21 mouse cellular contexts compared by ENCODE assay signal in the genomic region with DNA sequence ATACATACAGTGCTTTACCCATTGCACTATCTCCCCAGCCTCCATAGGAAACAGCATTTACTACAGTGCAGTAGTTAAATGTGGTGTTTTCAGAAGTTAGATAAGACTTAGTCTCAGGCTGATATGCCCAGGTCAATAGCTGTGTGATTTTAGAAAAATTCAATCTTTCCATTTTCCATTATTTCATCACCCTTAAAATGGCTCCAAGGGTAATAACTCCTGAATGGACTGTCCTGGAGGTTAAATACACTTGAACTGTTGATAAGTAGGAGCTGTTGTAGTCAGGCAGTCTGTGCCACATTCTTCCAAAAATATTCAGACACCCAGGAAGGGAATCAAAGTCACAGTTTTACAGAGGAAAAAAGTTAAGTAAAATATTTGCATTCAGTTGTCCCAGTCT. TPM values are rescaled to one million over a fixed set of nuclear protein-coding genes. Genes with fewer than 3 reads are reported as not detected.
DNase-seq lines count a peak whose midpoint lies in the region; ATAC-seq and TF ChIP-seq lines count a peak whose summit lies in the region.
"Had no signal": no experiment of that assay in that cellular context is flagged by ENCODE, and none has a peak within 500 bp of the region (broad histone marks: within the 10 kb centered on the region; RNA-seq: fewer than 3 reads in every experiment).

No protein-coding gene starts in this region.

- H3K9ac ChIP-seq in liver, adult 2 months (ENCODE audit: low read depth, low read length), result no peak overlapping the region
- H3K9ac ChIP-seq in liver, embryonic 12.5 days, result no peak overlapping the region
- no peak overlapping the region for H3K9ac ChIP-seq in midbrain, embryonic 11.5 days (ENCODE audit: low read length)
- no peak overlapping the region for H3K9ac ChIP-seq in midbrain, embryonic 15.5 days

- no peaks in the 10 kb centered on the region for H3K36me3 ChIP-seq in liver, adult 2 months (ENCODE audit: control insufficient read depth, insufficient read depth, low read length)
- no peaks in the 10 kb centered on the region for H3K36me3 ChIP-seq in liver, embryonic 12.5 days
- H3K36me3 ChIP-seq in midbrain, embryonic 11.5 days (ENCODE audit: control insufficient read depth, insufficient read depth, low read length), result no peaks in the 10 kb centered on the region
- no peaks in the 10 kb centered on the region for H3K36me3 ChIP-seq in midbrain, embryonic 15.5 days (replicated peaks)
- H3K36me3 ChIP-seq: G1E had no signal

- peaks cover 8% of the 10 kb centered on the region; the same call in 1 of the 2 replicates for H3K4me1 ChIP-seq in liver, adult 2 months (ENCODE audit: control insufficient read depth, insufficient read depth, low read length)
- H3K4me1 ChIP-seq in liver, embryonic 12.5 days, result no peaks in the 10 kb centered on the region
- no peaks in the 10 kb centered on the region for H3K4me1 ChIP-seq in midbrain, embryonic 11.5 days (ENCODE audit: control insufficient read depth, insufficient read depth, low read length)
- H3K4me1 ChIP-seq in midbrain, embryonic 15.5 days, result no peaks in the 10 kb centered on the region; the same call in 1 of the 2 replicates

- no peak for TF ChIP-seq CTCF in liver, adult 2 months (IDR thresholded peaks at IDR 0.05; ENCODE audit: low read depth, low read length)

- H3K79me2 ChIP-seq in liver, adult 2 months (ENCODE audit: control insufficient read depth, insufficient read depth, low read length), result no peaks in the 10 kb centered on the region

- H3K4me2 ChIP-seq in liver, embryonic 12.5 days, result no peak overlapping the region
- no peak overlapping the region for H3K4me2 ChIP-seq in midbrain, embryonic 11.5 days
- no peak overlapping the region for H3K4me2 ChIP-seq in midbrain, embryonic 15.5 days

- peak; percentile 75 for DNase-seq in liver, adult 2 months (ENCODE audit: extremely low read depth, low read depth, low spot score)
- peak; percentile 65 for DNase-seq in midbrain, embryonic 11.5 days (ENCODE audit: low spot score, missing footprints)
- DNase-seq: adrenal gland, adult 2 months; adrenal gland, adult 8-10 months; adrenal gland, postnatal 10 days; adrenal gland, postnatal 14 days; adrenal gland, postnatal 25 days; adrenal gland, postnatal 36 days; B cell, adult 2 months; cerebellum, adult 11 months; cerebellum, adult 11-12 months; cerebellum, adult 18-20 months had no signal

- no peak for ATAC-seq in liver, embryonic 12.5 days
- no peak for ATAC-seq in midbrain, embryonic 11.5 days (ENCODE audit: low FRiP score)
- ATAC-seq in midbrain, embryonic 15.5 days (replicated peaks), result no peak
- ATAC-seq: activated CD4-positive, CD25-positive, alpha-beta regulatory T cell, adult 4 months; CD4-positive, CD25-positive, alpha-beta regulatory T cell, adult 4 months; Patski had no signal

- no peaks in the 10 kb centered on the region for H3K9me3 ChIP-seq in liver, embryonic 12.5 days (replicated peaks)
- H3K9me3 ChIP-seq in midbrain, embryonic 11.5 days (ENCODE audit: control insufficient read depth, low read length), result no peaks in the 10 kb centered on the region
- no peaks in the 10 kb centered on the region for H3K9me3 ChIP-seq in midbrain, embryonic 15.5 days
- H3K9me3 ChIP-seq: G1E had no signal

- no peak overlapping the region for H3K27ac ChIP-seq in liver, adult 2 months (replicated peaks; ENCODE audit: insufficient read depth, low read depth, low read length)
- no peak overlapping the region for H3K27ac ChIP-seq in liver, embryonic 12.5 days
- no peak overlapping the region for H3K27ac ChIP-seq in midbrain, embryonic 11.5 days (ENCODE audit: low read depth, low read length)
- no peak overlapping the region for H3K27ac ChIP-seq in midbrain, embryonic 15.5 days

- TF ChIP-seq POLR2A in liver, adult 2 months (IDR thresholded peaks at IDR 0.05; ENCODE audit: extremely low read depth, insufficient read depth, low read length), result no peak

- no peaks in the 10 kb centered on the region for H3K27me3 ChIP-seq in liver, adult 2 months (ENCODE audit: control insufficient read depth, insufficient read depth, low read length)
- no peaks in the 10 kb centered on the region for H3K27me3 ChIP-seq in liver, embryonic 12.5 days (replicated peaks)
- H3K27me3 ChIP-seq in midbrain, embryonic 11.5 days (ENCODE audit: control insufficient read depth, insufficient read depth, low read length), result no peaks in the 10 kb centered on the region
- no peaks in the 10 kb centered on the region for H3K27me3 ChIP-seq in midbrain, embryonic 15.5 days (replicated peaks)
- H3K27me3 ChIP-seq: CH12.LX, Patski had no signal

- H3K4me3 ChIP-seq in liver, adult 2 months (ENCODE audit: insufficient read depth, low read depth, low read length), result no peak overlapping the region
- no peak overlapping the region for H3K4me3 ChIP-seq in liver, embryonic 12.5 days
- no peak overlapping the region for H3K4me3 ChIP-seq in midbrain, embryonic 11.5 days (ENCODE audit: low read depth, low read length)
- H3K4me3 ChIP-seq in midbrain, embryonic 15.5 days, result no peak overlapping the region

RNA-seq across cellular contexts. Expression of a gene that starts 25.2 kb away (rescaled TPM):
- 0.28 and 0.81 TPM in 2 replicates for total RNA-seq in liver, adult 2 months (2014; rRNA removed)
- polyA plus RNA-seq in liver, adult 2 months (2012; rRNA removed), result 0.47 and 0.49 TPM in 2 replicates
- 0.82 and 0.84 TPM in 2 replicates for polyA plus RNA-seq in liver, embryonic 12.5 days (2016; fragmentation: Nextera tagmentation; extraction: Ambion mirVana)
- 12.8 and 14.2 TPM in 2 replicates for polyA plus RNA-seq in midbrain, embryonic 11.5 days (2014; fragmentation: Nextera tagmentation; extraction: Ambion mirVana)
- 23.5 and 24.7 TPM in 2 replicates for polyA plus RNA-seq in midbrain, embryonic 15.5 days (2015; fragmentation: Nextera tagmentation; extraction: Ambion mirVana)
- total RNA-seq: CH12.LX, G1E, MEL had no signal
- polyA plus RNA-seq: activated CD4-positive, CD25-positive, alpha-beta regulatory T cell, adult 4 months; C2C12; CD4-positive, CD25-positive, alpha-beta regulatory T cell, adult 4 months; G1E had no signal
